Mouse (Mus musculus) cerebellum, postnatal 10 days (tissue): ENCODE data around the gene Ncor2.

Source experiments
- DNase-seq, 2 experiments: peaks; one replicate each; pipeline ENCODE4 v3.0.0; 2021; ENCODE audit warnings: mixed read lengths in 2 of 2

Gene Ncor2

GRCm38 (mm10) chr5:125015066-125015465 is 164.0 kb downstream of the Ncor2 start:
- DNase-seq, result peak; percentile 82 to 87

GRCm38 (mm10) chr5:125014497-125014896 is 164.5 kb downstream of the Ncor2 start:
- DNase-seq, result peak; percentile 93 to 96

DNA sequence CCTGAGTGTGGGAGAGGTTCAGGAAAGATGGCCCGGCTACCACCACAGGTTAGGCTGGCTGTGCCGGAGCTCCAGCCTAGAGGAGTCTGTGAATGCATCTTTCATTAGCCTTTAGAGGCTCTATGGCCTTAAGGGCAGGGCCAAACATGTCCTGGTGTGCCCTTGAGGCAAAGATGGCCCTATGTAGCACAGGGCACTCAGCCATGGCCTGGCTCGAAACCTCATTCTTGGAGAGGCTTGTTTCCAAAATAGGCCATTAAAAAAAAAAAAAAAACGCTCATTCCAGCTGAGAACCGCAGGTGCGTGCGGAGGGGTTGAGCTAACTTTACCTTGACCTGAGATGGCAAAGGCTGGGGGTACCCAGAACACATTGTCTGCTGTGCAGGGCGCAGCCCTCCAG is 167.4 kb downstream of the Ncor2 start:
- DNase-seq, result peak in 1 of 2 experiments; percentile 48

DNA sequence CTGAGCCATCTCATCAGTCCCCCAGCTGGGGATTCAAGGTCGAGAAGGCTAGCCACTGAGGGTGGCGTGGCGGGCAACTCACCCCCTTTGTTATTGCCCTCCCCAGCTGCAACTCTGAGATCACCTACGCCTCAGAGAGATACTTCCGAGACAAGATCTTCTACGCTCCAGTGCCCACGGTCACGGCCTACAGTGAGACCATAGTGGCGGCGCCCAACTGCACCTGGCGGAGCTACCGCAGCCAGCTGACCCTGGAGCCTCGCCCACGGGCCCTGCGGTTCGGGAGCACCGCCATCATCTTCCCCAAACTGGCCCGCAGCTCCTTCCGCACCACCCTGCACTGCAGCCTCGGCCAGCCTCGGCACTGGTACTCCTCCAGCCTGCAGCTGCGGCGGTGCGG is 167.9 kb downstream of the Ncor2 start:
- DNase-seq, result peak; percentile 56 to 58

DNA sequence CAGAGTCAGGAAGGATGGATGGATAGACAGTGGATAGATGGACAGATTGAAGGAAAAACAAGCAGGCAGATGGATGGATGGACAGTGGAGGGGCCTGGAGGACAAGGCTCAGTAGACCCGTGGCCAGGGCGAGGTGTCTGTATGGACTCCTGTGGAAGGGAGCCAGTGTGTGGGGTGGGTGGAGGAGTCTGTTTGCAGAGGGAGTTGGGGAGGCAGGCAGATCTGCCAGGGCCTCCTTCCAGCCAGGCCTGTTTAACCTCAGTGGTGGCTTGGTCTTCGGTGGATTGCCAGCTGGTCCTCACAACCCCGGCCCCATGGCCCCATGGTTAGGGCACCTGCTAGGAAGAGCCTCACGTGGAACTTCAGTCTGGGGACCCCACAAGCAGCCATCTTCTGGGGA is 172.1 kb downstream of the Ncor2 start:
- DNase-seq, result peak; percentile 52 to 60

GRCm38 (mm10) chr5:125005871-125006652 is 173.0 kb downstream of the Ncor2 start:
- peak; percentile 69 to 70 for DNase-seq

GRCm38 (mm10) chr5:125003873-125004255 is 175.2 kb downstream of the Ncor2 start:
- no peak for DNase-seq

GRCm38 (mm10) chr5:125002969-125003872 is 175.8 kb downstream of the Ncor2 start, which contains the start of gene Rflna:
Rflna (plus strand) TSS chr5:125003221.
- DNase-seq, result peak; percentile 56 to 58

GRCm38 (mm10) chr5:125000756-125001250 is 178.2 kb downstream of the Ncor2 start:
- no peak for DNase-seq

DNA sequence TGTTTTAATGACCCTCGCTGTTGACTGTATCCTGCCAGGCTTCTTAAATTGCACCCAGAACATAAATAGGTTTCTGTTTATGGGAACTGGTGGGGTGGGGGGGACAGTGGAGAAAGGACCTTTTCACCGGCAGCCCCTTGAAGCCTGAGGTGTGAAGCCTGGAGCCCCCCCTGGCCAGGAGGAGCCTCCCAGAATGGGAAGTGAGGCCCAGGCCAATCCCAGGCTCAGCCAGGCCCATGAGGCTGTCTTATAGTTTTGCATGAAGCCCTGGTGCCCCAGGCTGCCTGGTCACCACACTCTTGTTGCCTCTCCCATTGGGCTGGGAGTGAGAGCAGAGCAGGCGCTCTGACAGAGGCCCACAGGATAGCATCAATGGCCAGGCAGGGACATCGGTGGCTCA is 181.1 kb downstream of the Ncor2 start:
- no peak for DNase-seq

DNA sequence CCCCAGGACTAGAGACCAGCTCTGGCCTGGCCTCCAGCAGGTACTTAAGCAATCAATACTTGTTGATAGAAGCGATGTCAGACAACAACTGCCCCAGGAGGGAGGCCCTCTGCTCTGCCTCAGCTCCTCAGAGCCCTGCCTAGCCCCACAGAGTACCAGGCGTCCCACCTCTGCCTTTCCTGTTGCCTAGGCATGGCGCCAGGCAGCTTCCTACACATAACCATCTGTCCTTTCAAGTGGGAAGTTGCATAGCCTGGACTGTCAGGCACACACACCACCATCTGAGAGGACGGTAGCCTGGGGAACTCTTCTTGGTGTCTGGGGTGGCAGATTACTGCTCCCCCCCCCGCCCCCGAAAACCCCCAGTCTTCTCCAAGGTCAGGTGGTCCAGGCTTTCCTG is 182.2 kb downstream of the Ncor2 start:
- DNase-seq, result peak in 1 of 2 experiments; percentile 28

DNA sequence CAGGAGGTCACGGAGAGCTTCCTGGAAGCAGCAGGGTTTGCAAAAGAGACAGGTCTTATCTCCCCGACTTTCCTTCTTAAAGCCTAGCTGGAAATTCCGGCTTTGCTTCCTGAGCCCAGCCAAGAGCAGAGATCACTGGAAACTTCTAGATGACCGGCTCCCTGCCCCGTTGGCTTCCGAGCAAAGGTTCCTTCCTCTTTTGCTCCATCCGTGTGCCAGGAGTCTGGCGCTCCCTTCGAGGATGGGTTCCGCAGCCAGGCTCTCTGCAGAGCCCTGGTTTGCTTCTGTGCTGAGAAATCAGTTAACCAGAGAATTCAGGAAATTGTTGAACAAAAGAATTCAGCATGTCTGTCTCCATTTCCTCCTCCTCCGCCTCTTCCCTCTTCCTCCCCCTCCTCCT is 186.1 kb downstream of the Ncor2 start:
- DNase-seq, result peak; percentile 38 to 50

- DNase-seq, result no peak
Measured at GRCm38 (mm10) chr5:124992323-124992722, 186.7 kb downstream of the Ncor2 start.

- DNase-seq, result no peak
Measured at GRCm38 (mm10) chr5:124989724-124990123, 189.3 kb downstream of the Ncor2 start.

GRCm38 (mm10) chr5:124986656-124987055 is 192.4 kb downstream of the Ncor2 start:
- no peak for DNase-seq

DNA sequence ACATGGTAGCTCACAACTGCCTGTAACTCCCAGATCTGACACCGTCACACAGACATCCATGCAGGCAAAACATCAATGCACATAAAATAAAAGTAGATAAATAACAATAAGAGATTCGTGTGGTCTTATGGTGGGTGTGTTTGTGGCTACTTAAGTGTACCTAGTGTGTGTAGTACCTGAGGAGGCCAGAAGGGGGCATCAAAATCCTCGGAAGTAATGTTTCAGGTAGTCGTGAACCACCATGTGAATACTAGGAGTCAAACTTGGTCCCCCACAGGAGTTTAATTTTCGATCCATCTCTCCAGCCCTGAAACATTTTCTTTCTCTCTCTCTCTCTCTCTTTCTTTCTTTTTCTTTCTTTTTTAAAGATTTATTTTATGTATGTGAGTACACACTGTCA is 192.8 kb downstream of the Ncor2 start:
- no peak for DNase-seq

DNA sequence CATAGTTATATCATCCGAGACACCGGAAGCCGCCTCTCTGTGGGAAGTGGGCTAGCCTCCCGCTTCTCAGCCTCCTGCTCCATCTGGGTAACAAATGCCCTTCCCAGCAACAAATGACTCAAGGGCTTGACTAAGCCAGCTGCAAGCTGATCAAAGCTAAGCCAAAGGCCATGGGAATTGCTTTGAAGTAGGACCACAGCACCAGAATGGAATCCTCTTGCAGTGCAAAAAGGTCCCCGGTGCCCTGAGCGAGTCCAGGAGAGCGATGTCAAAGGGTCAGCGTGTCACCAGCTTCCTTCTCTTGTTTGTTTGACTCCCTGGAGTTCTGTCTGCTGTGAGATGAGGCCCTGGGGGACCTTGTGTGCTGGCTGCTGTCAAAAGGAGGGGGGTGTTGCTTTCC is 209.2 kb downstream of the Ncor2 start:
- no peak for DNase-seq
